Mouse (Mus musculus) granulocyte monocyte progenitor cell, adult 5-6 weeks (primary cell): ENCODE data around the gene Bcat1. TPM values are rescaled to one million over a fixed set of nuclear protein-coding genes. Genes with fewer than 3 reads are reported as not detected.

Experiments
- ATAC-seq: replicated peaks from 2 replicates; pipeline ENCODE4 v1.8.0; 2016; ENCODE audit warnings: mild to moderate bottlenecking, moderate TSS enrichment, inconsistent platforms; ENCODE audit not compliant: poor library complexity, severe bottlenecking
- total RNA-seq, 2 experiments: library from RNA; stranded (forward) in 1 of 2; stranded (reverse) in 1 of 2; fragments of 200-712, 200-1000 nt in 1 of 2; fragments of >200 nt in 1 of 2; fragmentation: Nextera tagmentation in 1 of 2; gene quantifications; 2 replicates each; pipeline ENCODE4 v1.2.3; 2014 to 2017

Bcat1 gene
- total RNA-seq, 2 experiments from 2014 or later, result 0.52 to 2.1 TPM

DNA sequence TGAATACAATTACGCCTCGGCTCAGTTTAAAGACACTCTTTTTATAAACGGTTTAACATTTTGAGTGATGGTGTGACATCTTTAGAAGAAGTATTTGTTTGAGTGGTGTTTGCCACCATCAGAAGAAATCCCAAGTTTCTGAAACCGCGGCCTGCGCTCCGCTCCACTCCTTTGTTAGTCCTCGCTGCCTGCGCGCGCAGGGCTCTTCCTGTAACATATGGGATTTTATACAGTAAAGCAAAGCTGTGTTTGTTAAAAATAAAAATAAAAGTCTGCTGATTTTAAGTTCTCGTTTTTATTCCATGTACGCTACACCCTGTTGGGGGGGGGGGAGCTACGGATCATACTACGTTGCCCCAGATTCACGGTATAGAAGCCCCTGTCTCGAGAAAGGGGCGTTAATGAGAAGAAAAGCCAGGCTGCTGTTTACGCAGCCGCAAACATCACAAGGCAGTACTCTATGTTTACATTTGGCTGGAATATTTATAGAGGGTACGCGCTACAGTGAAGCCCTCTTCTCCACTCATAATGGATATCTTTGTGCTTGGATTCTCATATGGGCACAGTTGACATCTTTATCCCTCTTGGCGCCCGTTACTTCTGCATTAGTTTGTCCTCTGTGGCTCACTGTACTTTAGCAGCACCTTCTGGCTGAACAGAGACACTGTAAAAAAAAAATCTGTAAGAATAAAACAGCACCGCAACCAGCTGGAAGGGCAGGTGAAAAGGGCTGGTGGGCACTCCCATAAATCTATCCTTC, 114.6 kb downstream of the Bcat1 start:
- no peak for ATAC-seq

DNA sequence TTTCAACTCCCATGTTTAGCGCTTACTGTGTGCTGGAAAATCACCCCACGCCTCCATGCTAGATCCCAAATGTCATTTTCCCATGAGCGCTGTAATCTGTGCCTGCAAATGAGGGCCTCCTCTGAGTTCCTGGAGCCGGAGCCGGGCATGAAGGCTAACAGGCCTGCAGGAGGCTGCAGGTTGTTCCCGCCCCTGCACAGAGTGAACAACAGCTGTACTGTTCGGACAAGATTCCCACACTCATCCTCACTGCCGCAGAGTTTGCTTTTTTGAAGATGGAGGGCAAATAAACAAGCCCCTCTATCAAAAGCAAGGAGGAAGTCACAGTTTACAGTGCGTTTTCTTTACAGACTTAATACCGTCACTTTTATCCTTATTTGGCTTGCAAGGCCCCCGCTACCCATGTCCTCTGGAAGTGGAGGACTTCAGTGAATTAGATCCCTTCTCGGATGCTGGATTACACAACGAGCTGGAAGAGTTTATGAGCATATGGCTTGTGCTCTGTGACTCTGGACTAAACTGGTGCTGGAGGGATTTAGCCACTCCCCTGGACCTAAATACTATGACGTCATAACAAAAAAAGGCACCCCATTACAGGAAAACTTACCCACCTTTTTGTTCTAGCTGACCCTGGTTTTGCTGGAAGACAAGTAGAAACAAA, 120.0 kb downstream of the Bcat1 start:
- no peak for ATAC-seq

DNA sequence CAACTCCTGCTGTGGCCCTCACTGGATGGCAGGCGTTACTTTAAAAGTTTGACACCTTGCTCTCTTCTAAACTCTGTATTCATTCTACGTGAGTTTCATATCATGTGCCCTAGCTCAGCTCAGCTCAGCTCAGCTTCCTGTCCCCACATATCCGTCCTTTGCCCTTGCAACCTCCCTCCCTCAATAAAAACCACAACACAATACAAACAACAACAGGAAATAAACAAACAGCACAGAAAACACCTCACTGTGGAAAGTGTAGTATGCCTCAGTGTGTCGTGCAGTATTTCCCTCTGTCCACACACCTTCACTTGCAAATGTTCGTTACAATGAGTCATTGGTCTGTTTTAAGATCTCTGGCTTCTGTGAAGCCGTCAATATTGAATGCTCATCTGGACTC, 123.1 kb downstream of the Bcat1 start:
- no peak for ATAC-seq

DNA sequence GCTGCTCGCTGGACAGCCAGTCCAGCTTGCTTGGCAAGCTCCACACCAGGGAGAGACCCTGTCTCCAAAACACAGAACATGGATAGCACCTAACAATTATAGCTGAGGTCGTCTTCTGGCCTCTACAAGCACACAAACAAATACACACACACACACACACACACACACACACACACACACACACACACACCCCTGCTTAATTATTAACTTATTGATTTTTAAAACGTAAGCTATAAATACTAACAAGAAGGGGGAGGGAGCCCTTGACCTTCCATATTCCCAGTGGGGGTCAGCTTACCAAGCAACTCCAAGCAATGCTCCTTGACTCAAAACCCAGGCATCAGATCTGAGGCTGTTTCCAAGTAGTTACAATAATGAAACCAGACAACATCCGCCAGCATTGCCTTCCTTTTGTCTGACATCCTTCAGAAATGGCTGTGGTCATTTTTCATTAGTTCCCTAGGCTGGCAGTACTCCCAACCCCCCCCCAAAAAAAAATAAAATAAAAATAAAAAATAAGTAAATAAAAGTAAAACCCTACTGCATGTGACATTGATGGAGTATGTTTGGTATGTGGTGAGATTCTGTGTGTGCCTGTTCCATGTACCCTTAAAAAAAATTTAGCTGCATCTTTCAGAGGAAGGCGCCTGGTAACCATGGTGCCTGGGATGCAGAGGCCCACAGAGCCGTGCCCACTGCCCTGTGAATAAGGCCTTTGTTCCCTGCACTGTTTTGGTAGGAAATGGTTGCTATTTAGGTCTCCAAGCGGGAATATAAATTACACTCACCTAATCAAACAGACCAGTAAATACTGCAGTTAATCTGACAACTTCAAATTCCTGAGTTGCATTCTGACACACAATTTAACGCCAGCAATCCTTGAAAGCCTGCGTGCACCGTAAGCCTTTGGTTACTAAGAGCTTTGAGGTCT, 131.3 kb downstream of the Bcat1 start:
- no peak for ATAC-seq

Other genes starting within 250 kb of the Bcat1 start
- gene Lrmp, start 39.5 kb upstream of the Bcat1 start, total RNA-seq (2014; fragmentation: Nextera tagmentation), result 64.7 and 94.7 TPM in 2 replicates
- 108 and 121 TPM in 2 replicates for gene Lrmp, start 39.5 kb upstream of the Bcat1 start, total RNA-seq (2017)
- not detected in 2 replicates for gene Casc1, start 134.8 kb upstream of the Bcat1 start, total RNA-seq (2014; fragmentation: Nextera tagmentation)
- 0.60 TPM in 1 of 2 replicates, not detected in the other for gene Casc1, start 134.8 kb upstream of the Bcat1 start, total RNA-seq (2017)
- gene Etfrf1, start 134.9 kb upstream of the Bcat1 start, total RNA-seq (2014; fragmentation: Nextera tagmentation), result 18.3 and 18.4 TPM in 2 replicates
- 19.7 and 21.4 TPM in 2 replicates for gene Etfrf1, start 134.9 kb upstream of the Bcat1 start, total RNA-seq (2017)
- 23.1 and 47.7 TPM in 2 replicates for gene Kras, start 174.1 kb upstream of the Bcat1 start, total RNA-seq (2014; fragmentation: Nextera tagmentation)
- gene Kras, start 174.1 kb upstream of the Bcat1 start, total RNA-seq (2017), result 14.2 and 27.2 TPM in 2 replicates